Mouse (Mus musculus): ENCODE measurements around the gene Mllt6. TPM values are rescaled to one million over a fixed set of nuclear protein-coding genes. Genes with fewer than 3 reads are reported as not detected.

The Mllt6 gene
- polyA plus RNA-seq, 1 experiment from 2014 or later = 0.32 TPM

- Histone ChIP-seq H3K27ac (no peak overlapping the region), H3K4me3 (peak overlapping the region; percentile 45), H3K9me3 (replicated peaks) (no peaks in the 10 kb centered on the region), H3K27me3 (replicated peaks) (peaks cover 40% of the 10 kb centered on the region), H3K9ac (peak overlapping the region; percentile 44; the same call in 1 of the 2 replicates), H3K4me1 (peaks cover 31% of the 10 kb centered on the region), H3K4me2 (peak overlapping the region; percentile 74), H3K36me3 (peaks cover 14% of the 10 kb centered on the region)
- 63% methylated on average over 11 of the region's 11 CpGs for WGBS (ENCODE audit: insufficient replicate concordance)
- no peak for ATAC-seq
Measured at GRCm38 (mm10) chr11:97686322-97686908, 23.2 kb downstream of the Mllt6 start.

DNA sequence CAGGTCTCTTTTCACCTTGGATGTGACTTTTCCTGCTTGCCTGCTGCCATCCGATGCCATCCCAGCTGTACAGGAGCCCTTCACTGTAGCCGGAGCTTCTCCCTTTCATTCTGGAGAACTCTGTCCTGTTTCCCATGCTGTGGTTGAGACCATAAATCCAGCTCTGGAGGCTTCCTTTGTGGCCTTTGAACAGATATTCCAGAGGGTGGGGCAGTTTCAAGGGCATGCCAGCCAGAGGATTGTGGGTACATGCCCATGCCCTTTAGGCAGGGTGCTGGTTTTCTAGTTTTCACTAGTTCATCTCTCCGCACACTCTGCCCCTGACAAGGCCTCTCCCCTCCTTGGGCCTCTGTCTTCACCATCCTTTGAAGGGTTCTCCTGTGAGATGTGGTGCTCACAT is 23.8 kb downstream of the Mllt6 start:
- no peak overlapping the region for H3K27ac ChIP-seq

DNA sequence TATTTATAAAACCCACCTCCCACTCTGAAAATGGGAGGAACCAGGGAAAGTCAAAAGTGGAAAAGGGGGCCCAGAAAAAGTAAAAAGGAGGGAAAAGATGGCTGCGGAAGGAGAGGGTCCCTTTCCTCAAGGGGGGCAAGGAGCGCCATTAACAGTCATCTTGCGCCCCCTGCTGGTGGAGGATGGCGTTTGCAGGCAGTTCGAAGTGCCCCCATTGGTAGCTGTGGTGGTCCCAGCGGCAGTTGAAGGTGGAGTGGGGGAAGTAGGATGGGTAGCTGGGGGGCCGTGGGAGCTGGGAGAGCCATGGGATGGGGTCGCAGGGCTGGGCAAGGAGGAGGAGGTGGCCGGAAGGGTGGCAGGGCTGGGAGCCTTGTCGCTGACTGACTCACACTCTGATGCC is 26.6 kb downstream of the Mllt6 start:
- H3K9me3 ChIP-seq (replicated peaks) = no peaks in the 10 kb centered on the region
- no peak for ATAC-seq
- WGBS (ENCODE audit: insufficient replicate concordance) = 24% methylated on average over 10 of the region's 10 CpGs
- no peak overlapping the region for H3K4me3 ChIP-seq
- H3K27ac ChIP-seq = no peak overlapping the region
- peaks cover 23% of the 10 kb centered on the region for H3K36me3 ChIP-seq
- H3K4me2 ChIP-seq = no peak overlapping the region
- H3K9ac ChIP-seq = no peak overlapping the region
- H3K27me3 ChIP-seq (replicated peaks) = peaks cover 23% of the 10 kb centered on the region
- peaks cover 26% of the 10 kb centered on the region for H3K4me1 ChIP-seq

More for the DNA sequence above, 23.8 kb downstream of the Mllt6 start:
- Histone ChIP-seq H3K36me3 (peaks cover 21% of the 10 kb centered on the region), H3K4me1 (peaks cover 31% of the 10 kb centered on the region), H3K27me3 (replicated peaks) (peaks cover 40% of the 10 kb centered on the region), H3K4me2 (no peak overlapping the region; the same call in 1 of the 2 replicates), H3K9me3 (replicated peaks) (no peaks in the 10 kb centered on the region), H3K4me3 (no peak overlapping the region), H3K9ac (no peak overlapping the region)
- ATAC-seq = no peak
- WGBS (ENCODE audit: insufficient replicate concordance) = 88% methylated on average over 3 of the region's 3 CpGs

DNA sequence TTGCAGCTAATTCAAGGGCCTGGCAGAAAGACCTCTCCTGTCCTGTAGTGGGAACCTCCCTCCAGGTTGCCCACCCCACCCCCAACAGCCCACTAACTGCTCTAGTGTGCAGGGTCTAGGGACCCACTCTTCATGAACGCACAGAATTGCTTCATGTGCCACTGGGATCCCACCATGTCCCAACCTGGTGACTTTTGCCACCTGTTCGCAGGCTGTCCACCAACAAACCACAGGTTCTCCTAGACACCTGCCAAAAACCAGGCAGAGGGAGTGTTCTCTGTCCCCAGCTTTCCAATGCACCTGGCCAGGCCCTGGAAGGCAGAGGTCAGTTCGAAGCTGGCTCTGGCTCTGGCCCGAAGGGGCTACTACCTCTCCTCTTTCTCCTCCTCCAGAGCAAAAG is 31.2 kb downstream of the Mllt6 start:
- ATAC-seq = no peak
- Histone ChIP-seq H3K9me3 (replicated peaks) (no peaks in the 10 kb centered on the region), H3K36me3 (peaks cover 19% of the 10 kb centered on the region), H3K4me1 (peaks cover 45% of the 10 kb centered on the region), H3K27me3 (replicated peaks) (peaks cover 29% of the 10 kb centered on the region), H3K4me3 (no peak overlapping the region), H3K9ac (no peak overlapping the region), H3K4me2 (no peak overlapping the region), H3K27ac (no peak overlapping the region)
- WGBS (ENCODE audit: insufficient replicate concordance) = 76% methylated on average over 4 of the region's 4 CpGs

- no peak overlapping the region for H3K4me2 ChIP-seq
- H3K4me3 ChIP-seq = no peak overlapping the region
- peaks cover 51% of the 10 kb centered on the region for H3K4me1 ChIP-seq
- no peak overlapping the region for H3K9ac ChIP-seq
- H3K36me3 ChIP-seq = peaks cover 19% of the 10 kb centered on the region
- peaks cover 36% of the 10 kb centered on the region for H3K27me3 ChIP-seq (replicated peaks)
- WGBS (ENCODE audit: insufficient replicate concordance) = 82% methylated on average over 17 of the region's 17 CpGs
- no peaks in the 10 kb centered on the region for H3K9me3 ChIP-seq (replicated peaks)
- H3K27ac ChIP-seq = no peak overlapping the region
- no peak for ATAC-seq
Measured at GRCm38 (mm10) chr11:97694921-97695711, 31.9 kb downstream of the Mllt6 start.

- H3K9ac ChIP-seq = no peak overlapping the region
- H3K4me3 ChIP-seq = no peak overlapping the region
- no peak overlapping the region for H3K27ac ChIP-seq
- 61% methylated on average over 8 of the region's 9 CpGs for WGBS (ENCODE audit: insufficient replicate concordance)
- no peak for ATAC-seq
- H3K4me1 ChIP-seq = peaks cover 59% of the 10 kb centered on the region
- H3K9me3 ChIP-seq (replicated peaks) = no peaks in the 10 kb centered on the region
- H3K27me3 ChIP-seq (replicated peaks) = peaks cover 43% of the 10 kb centered on the region
- H3K4me2 ChIP-seq = no peak overlapping the region
- H3K36me3 ChIP-seq = peaks cover 14% of the 10 kb centered on the region
Measured at GRCm38 (mm10) chr11:97695712-97696401, 32.6 kb downstream of the Mllt6 start.

DNA sequence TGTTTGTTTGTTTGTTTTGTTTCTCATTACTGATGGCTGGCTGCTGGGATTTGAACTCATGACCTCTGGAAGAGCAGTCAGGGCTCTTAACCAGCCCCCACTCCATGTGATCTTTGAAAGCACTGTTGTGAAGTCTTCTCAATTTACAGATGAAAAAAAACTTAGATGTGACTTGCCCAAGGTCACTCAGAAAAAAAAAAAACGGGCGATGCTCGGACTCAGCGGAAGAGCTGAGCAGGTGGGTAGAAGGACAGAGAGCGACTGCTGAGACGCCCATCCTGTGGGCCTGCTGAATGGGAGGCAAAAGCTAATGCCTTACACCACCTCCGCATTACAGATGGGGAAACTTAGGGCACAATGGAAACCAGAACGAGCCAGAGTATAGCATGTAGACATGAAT is 33.5 kb downstream of the Mllt6 start:
- Histone ChIP-seq H3K27me3 (replicated peaks) (peaks cover 51% of the 10 kb centered on the region), H3K9ac (no peak overlapping the region), H3K9me3 (replicated peaks) (no peaks in the 10 kb centered on the region), H3K4me3 (no peak overlapping the region), H3K4me2 (no peak overlapping the region), H3K27ac (no peak overlapping the region), H3K36me3 (peaks cover 6% of the 10 kb centered on the region; the same call in 1 of the 2 replicates), H3K4me1 (peaks cover 67% of the 10 kb centered on the region)
- no peak for ATAC-seq
- WGBS (ENCODE audit: insufficient replicate concordance) = 77% methylated on average over 8 of the region's 8 CpGs

GRCm38 (mm10) chr11:97697199-97697890 is 34.1 kb downstream of the Mllt6 start:
- Histone ChIP-seq H3K4me1 (peaks cover 72% of the 10 kb centered on the region), H3K4me3 (peak overlapping the region; percentile 64; the same call in 1 of the 2 replicates), H3K36me3 (no peaks in the 10 kb centered on the region), H3K27me3 (replicated peaks) (peaks cover 56% of the 10 kb centered on the region), H3K27ac (no peak overlapping the region), H3K9me3 (replicated peaks) (no peaks in the 10 kb centered on the region), H3K9ac (no peak overlapping the region), H3K4me2 (peak overlapping the region; percentile 96)
- WGBS (ENCODE audit: insufficient replicate concordance) = 62% methylated on average over 11 of the region's 11 CpGs
- no peak for ATAC-seq

GRCm38 (mm10) chr11:97697891-97698529 is 34.8 kb downstream of the Mllt6 start:
- Histone ChIP-seq H3K9me3 (replicated peaks) (no peaks in the 10 kb centered on the region), H3K27me3 (replicated peaks) (peaks cover 56% of the 10 kb centered on the region), H3K27ac (peak overlapping the region; percentile 51; the same call in 1 of the 2 replicates), H3K4me1 (peaks cover 72% of the 10 kb centered on the region), H3K4me3 (peak overlapping the region; percentile 64), H3K36me3 (no peaks in the 10 kb centered on the region), H3K4me2 (peak overlapping the region; percentile 96), H3K9ac (peak overlapping the region; percentile 72)
- ATAC-seq = no peak
- WGBS (ENCODE audit: insufficient replicate concordance) = 18% methylated on average over 14 of the region's 14 CpGs

DNA sequence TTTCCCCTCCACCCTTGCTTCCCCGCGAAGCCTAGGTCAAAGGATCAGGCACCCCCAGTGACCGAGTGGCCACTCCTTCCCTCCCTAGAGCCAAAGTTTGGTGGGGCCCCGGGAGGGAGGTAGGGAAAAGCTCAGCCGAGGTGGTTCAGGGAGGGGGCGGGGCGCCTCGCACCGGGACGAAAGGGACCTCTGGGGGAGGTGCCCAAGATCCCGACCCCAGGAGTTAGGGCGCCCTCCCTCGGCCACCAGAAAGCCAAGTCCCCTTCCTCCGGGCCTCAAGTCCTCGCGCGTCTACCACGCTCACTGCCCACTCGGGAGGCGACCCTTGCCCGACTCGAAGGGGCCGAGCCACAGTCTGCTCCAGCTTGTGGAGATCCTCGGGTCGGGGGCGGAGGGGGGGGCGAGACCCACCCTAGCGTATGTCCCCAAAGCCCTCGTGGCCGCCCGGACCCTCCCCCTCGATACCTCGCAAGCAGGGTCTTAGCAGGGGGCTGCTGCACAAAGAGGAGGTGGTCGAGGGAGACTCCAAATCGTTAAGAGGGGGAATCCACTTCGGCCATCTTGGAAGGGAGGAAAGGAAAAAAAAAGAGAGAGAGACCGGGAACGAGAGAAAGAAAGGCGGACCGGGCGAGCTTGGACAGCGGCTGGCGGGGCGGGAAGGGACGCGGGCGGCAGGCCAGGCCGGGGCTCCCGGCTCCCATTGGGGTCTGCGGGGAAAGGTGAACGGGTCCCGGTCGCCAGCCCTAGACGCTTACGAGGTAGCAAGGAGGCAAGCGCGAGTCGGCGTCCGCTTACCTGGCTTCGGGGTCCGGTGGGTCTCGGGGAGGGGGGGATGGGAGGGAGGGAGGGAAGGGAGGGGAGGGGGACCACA is 35.8 kb downstream of the Mllt6 start:
- Histone ChIP-seq H3K4me2 (peak overlapping the region; percentile 96), H3K27ac (peak overlapping the region; percentile 76), H3K36me3 (no peaks in the 10 kb centered on the region), H3K9ac (peak overlapping the region; percentile 72), H3K27me3 (replicated peaks) (peaks cover 56% of the 10 kb centered on the region), H3K4me1 (peaks cover 76% of the 10 kb centered on the region), H3K9me3 (replicated peaks) (no peaks in the 10 kb centered on the region), H3K4me3 (peak overlapping the region; percentile 64)
- under 1% methylated on average over 63 of the region's 63 CpGs for WGBS (ENCODE audit: insufficient replicate concordance)
- ATAC-seq = no peak

All from liver, embryonic 12.5 days (tissue).